Mouse (Mus musculus) heart, postnatal 0 days (tissue): Measurements from ENCODE around the gene Aqp6.

ENCODE experiments used
- CTCF ChIP-seq: IDR thresholded peaks from 2 replicates; pipeline ENCODE4 v1.5.1; 2016; ENCODE audit warnings: antibody characterized with exemption, control low read depth, low read depth
- EP300 ChIP-seq: IDR thresholded peaks from 2 replicates; pipeline ENCODE4 v1.6.1; 2016; ENCODE audit warnings: antibody characterized with exemption, low read depth

DNA sequence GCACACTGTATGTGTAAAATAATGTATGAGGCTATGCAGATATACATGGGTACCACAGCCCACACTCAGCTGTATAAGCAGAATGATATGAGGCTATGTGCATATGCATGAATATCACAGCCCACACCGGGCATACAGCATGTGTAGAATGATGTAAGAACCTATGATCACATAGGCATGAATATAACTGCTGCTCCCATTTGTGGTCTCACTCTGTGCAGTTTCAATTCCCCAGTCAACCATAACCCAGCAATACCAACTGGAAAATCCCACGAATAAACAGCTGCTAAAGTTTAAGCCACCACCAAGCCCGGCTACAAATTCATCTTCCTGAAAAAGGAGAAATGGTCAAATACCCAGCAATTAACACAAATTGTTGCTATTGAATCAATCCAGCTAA, 17.4 kb downstream of the Aqp6 start:
- TF ChIP-seq EP300: no peak
- TF ChIP-seq CTCF: no peak
